Mouse (Mus musculus) erythroblast, embryonic 14.5 days (primary cell): ENCODE measurements around the gene Inpp5e.

Experiments used
- GATA1 ChIP-seq: IDR thresholded peaks from 2 replicates; pipeline ENCODE4 v1.6.1; 2012; ENCODE audit warnings: low read length, inconsistent platforms, mixed read lengths
- TAL1 ChIP-seq: IDR thresholded peaks from 3 replicates; pipeline ENCODE4 v1.6.1; 2012; ENCODE audit warnings: low read length, inconsistent platforms, mixed read lengths

- TF ChIP-seq TAL1: no peak
- TF ChIP-seq GATA1: no peak
Observed at GRCm38 (mm10) chr2:26387713-26388112, 21.3 kb downstream of the Inpp5e start.
